In genomic region chr19:7117653-7118307, GRCm38 (mm10) we compare ENCODE assay signal across 12 mouse cellular contexts. TPM values are rescaled to one million over a fixed set of nuclear protein-coding genes. Genes with fewer than 3 reads are reported as not detected.
DNase-seq lines count a peak whose midpoint lies in the region; ATAC-seq and TF ChIP-seq lines count a peak whose summit lies in the region.
"Had no signal": no experiment of that assay in that cellular context is flagged by ENCODE, and none has a peak within 500 bp of the region (broad histone marks: within the 10 kb centered on the region; RNA-seq: fewer than 3 reads in every experiment).

No protein-coding gene starts in this region.

- peak overlapping the region; percentile 56; the same call in 1 of the 2 replicates for H3K27ac ChIP-seq in gastrocnemius, adult 2 months
- H3K27ac ChIP-seq in liver, postnatal 0 days (ENCODE audit: low read depth), result peak overlapping the region; percentile 74
- H3K27ac ChIP-seq in intestine, embryonic 15.5 days, result no peak overlapping the region
- H3K27ac ChIP-seq: macrophage had no signal

- H3K4me1 ChIP-seq in liver, postnatal 0 days (ENCODE audit: insufficient read depth), result peaks cover 36% of the 10 kb centered on the region
- peaks cover 45% of the 10 kb centered on the region for H3K4me1 ChIP-seq in intestine, embryonic 15.5 days (replicated peaks)

- peak overlapping the region; percentile 45 for H3K4me2 ChIP-seq in liver, postnatal 0 days (ENCODE audit: low read depth, low read length)
- H3K4me2 ChIP-seq in intestine, embryonic 15.5 days (replicated peaks), result no peak overlapping the region
- H3K4me2 ChIP-seq: hindbrain, embryonic 12.5 days had no signal

- ATAC-seq in liver, postnatal 0 days, result peak; percentile 53; the same call in 1 of the 2 replicates
- no peak for ATAC-seq in intestine, embryonic 15.5 days

- TF ChIP-seq CTCF in gastrocnemius, adult 2 months (IDR thresholded peaks at IDR 0.05), result no peak
- no peak for TF ChIP-seq CTCF in liver, postnatal 0 days (IDR thresholded peaks at IDR 0.05; ENCODE audit: low read depth)

- no peaks in the 10 kb centered on the region for H3K27me3 ChIP-seq in liver, postnatal 0 days (ENCODE audit: insufficient read depth, low read length)
- no peaks in the 10 kb centered on the region; the same call in 1 of the 2 replicates for H3K27me3 ChIP-seq in intestine, embryonic 15.5 days (replicated peaks)

- no peak overlapping the region for H3K4me3 ChIP-seq in gastrocnemius, adult 2 months
- H3K4me3 ChIP-seq in liver, postnatal 0 days (ENCODE audit: low read depth, low read length), result no peak overlapping the region
- H3K4me3 ChIP-seq in intestine, embryonic 15.5 days (replicated peaks), result no peak overlapping the region
- H3K4me3 ChIP-seq: hindbrain, embryonic 12.5 days had no signal

- H3K9me3 ChIP-seq in liver, postnatal 0 days (ENCODE audit: low read length), result no peaks in the 10 kb centered on the region
- H3K9me3 ChIP-seq in intestine, embryonic 15.5 days, result no peaks in the 10 kb centered on the region
- H3K9me3 ChIP-seq: hindbrain, embryonic 12.5 days had no signal

- no peak for DNase-seq in gastrocnemius, adult 2 months
- DNase-seq in gastrocnemius, postnatal 4 days (ENCODE audit: low spot score in 2 of 2), result no peak
- DNase-seq in thymus, postnatal 0 days (ENCODE audit: low spot score), result peak; percentile 32
- DNase-seq in thymus, adult 18-20 months, result no peak
- DNase-seq in liver, postnatal 0 days, result peak; percentile 39
- DNase-seq in embryo, embryonic 10.5 days (ENCODE audit: low spot score), result no peak
- DNase-seq in left cerebral cortex, adult 8-10 months (ENCODE audit: low spot score in 2 of 2), result no peak
- DNase-seq: cerebellum, adult 9-10 months; left cerebral cortex, postnatal 4 days had no signal

- H3K36me3 ChIP-seq in liver, postnatal 0 days (replicated peaks; ENCODE audit: insufficient read depth, low read length), result no peaks in the 10 kb centered on the region
- no peaks in the 10 kb centered on the region for H3K36me3 ChIP-seq in intestine, embryonic 15.5 days
- H3K36me3 ChIP-seq: hindbrain, embryonic 12.5 days had no signal

- intact Hi-C loops in gastrocnemius, adult 2 months (cut with DNase I), result no loop called here

- 38% methylated on average over 8 of the region's 8 CpGs for WGBS in liver, postnatal 0 days (ENCODE audit: insufficient replicate concordance)
- 64% methylated on average over 8 of the region's 8 CpGs for whole genome bisulfite sequencing in intestine, embryonic 15.5 days

- H3K9ac ChIP-seq in liver, postnatal 0 days (replicated peaks), result peak overlapping the region; percentile 41; the same call in 1 of the 2 replicates
- no peak overlapping the region for H3K9ac ChIP-seq in intestine, embryonic 15.5 days
- H3K9ac ChIP-seq: hindbrain, embryonic 12.5 days had no signal

- TF ChIP-seq EP300 in liver, postnatal 0 days (IDR thresholded peaks at IDR 0.05; ENCODE audit: low read depth), result no peak

RNA-seq across cellular contexts. Expression of gene Flrt1, which starts 12.3 kb away (rescaled TPM):
- total RNA-seq in gastrocnemius, adult 2 months (2021), result under 1 TPM; 0.53 to 0.54 TPM
- total RNA-seq in gastrocnemius, postnatal 4 days (2021), result 1 to 10 TPM in 1 of 2 experiments, under 1 TPM in 1; 0.91 to 1.4 TPM
- polyA plus RNA-seq in thymus, postnatal 0 days (2015; fragmentation: Nextera tagmentation; extraction: Ambion mirVana), result 1.3 and 1.5 TPM in 2 replicates
- polyA plus RNA-seq in liver, postnatal 0 days (2015; fragmentation: Nextera tagmentation; extraction: Ambion mirVana), result 0.12 and 0.21 TPM in 2 replicates
- 10 to 100 TPM; 35.6 to 42.2 (median 39.1) TPM for total RNA-seq in left cerebral cortex, adult 8-10 months (2022)
- 1.8 and 2.1 TPM in 2 replicates for polyA plus RNA-seq in intestine, embryonic 15.5 days (2015; fragmentation: Nextera tagmentation; extraction: Ambion mirVana)
- polyA plus RNA-seq: macrophage had no signal

Comparison
In these comparisons a context has a peak if more than half of its experiments do, and no peak if none do; other contexts are left out.
1. DNase-seq: peak in thymus, postnatal 0 days (single experiment) and liver, postnatal 0 days (single experiment); none in gastrocnemius, adult 2 months (single experiment), gastrocnemius, postnatal 4 days (0 of 2), thymus, adult 18-20 months (0 of 2), embryo, embryonic 10.5 days (single experiment) and left cerebral cortex, adult 8-10 months (0 of 2).
2. RNA of gene Flrt1, which starts 12.3 kb away (total RNA-seq): 35.6 to 42.2 TPM in left cerebral cortex, adult 8-10 months; 0.91 to 1.4 TPM in gastrocnemius, postnatal 4 days and 0.53 to 0.54 TPM in gastrocnemius, adult 2 months; every median in the first group is over 10 times any median in the second.